Mouse (Mus musculus) retina, adult 2 months (tissue): ENCODE results near the gene Ccdc162.

Experiments used
- DNase-seq: peaks from one replicate; pipeline ENCODE4 v3.0.0-alpha.2; 2012; ENCODE audit warnings: low read depth, low spot score

The Ccdc162 gene

GRCm38 (mm10) chr10:41716029-41716897 is at the start of gene Ccdc162:
Gene Ccdc162 (minus strand): TSS chr10:41716634.
- no peak for DNase-seq

GRCm38 (mm10) chr10:41765586-41765985 is 49.2 kb upstream of the Ccdc162 start:
- DNase-seq, result no peak

GRCm38 (mm10) chr10:41763741-41764385 is 47.4 kb upstream of the Ccdc162 start:
- no peak for DNase-seq

GRCm38 (mm10) chr10:41760866-41761265 is 44.4 kb upstream of the Ccdc162 start:
- no peak for DNase-seq

GRCm38 (mm10) chr10:41758041-41758440 is 41.6 kb upstream of the Ccdc162 start:
- DNase-seq, result no peak

- no peak for DNase-seq
Measured at GRCm38 (mm10) chr10:41757226-41757625, 40.8 kb upstream of the Ccdc162 start.

GRCm38 (mm10) chr10:41751867-41752480 is 35.5 kb upstream of the Ccdc162 start:
- no peak for DNase-seq

- DNase-seq, result no peak
Measured at GRCm38 (mm10) chr10:41749306-41749705, 32.9 kb upstream of the Ccdc162 start.

GRCm38 (mm10) chr10:41746554-41746953 is 30.1 kb upstream of the Ccdc162 start:
- no peak for DNase-seq

- DNase-seq, result no peak
Measured at GRCm38 (mm10) chr10:41744006-41744405, 27.6 kb upstream of the Ccdc162 start.

- no peak for DNase-seq
Measured at GRCm38 (mm10) chr10:41740221-41740620, 23.8 kb upstream of the Ccdc162 start.

GRCm38 (mm10) chr10:41737245-41737644 is 20.8 kb upstream of the Ccdc162 start:
- DNase-seq, result no peak

- DNase-seq, result no peak
Measured at GRCm38 (mm10) chr10:41735398-41735797, 19.0 kb upstream of the Ccdc162 start.

GRCm38 (mm10) chr10:41733214-41733613 is 16.8 kb upstream of the Ccdc162 start:
- no peak for DNase-seq

- DNase-seq, result no peak
Measured at GRCm38 (mm10) chr10:41731932-41732331, 15.5 kb upstream of the Ccdc162 start.

- DNase-seq, result no peak
Measured at GRCm38 (mm10) chr10:41730746-41731145, 14.3 kb upstream of the Ccdc162 start.

- no peak for DNase-seq
Measured at GRCm38 (mm10) chr10:41726215-41726614, 9.8 kb upstream of the Ccdc162 start.

- DNase-seq, result no peak
Measured at GRCm38 (mm10) chr10:41719587-41719986, 3.2 kb upstream of the Ccdc162 start.

GRCm38 (mm10) chr10:41715557-41715956 is 877 bp downstream of the Ccdc162 start:
- no peak for DNase-seq

GRCm38 (mm10) chr10:41711467-41711866 is 5.0 kb downstream of the Ccdc162 start:
- no peak for DNase-seq

GRCm38 (mm10) chr10:41710773-41711172 is 5.7 kb downstream of the Ccdc162 start:
- DNase-seq, result no peak

GRCm38 (mm10) chr10:41709341-41709740 is 7.1 kb downstream of the Ccdc162 start:
- no peak for DNase-seq
